Mouse (Mus musculus): ENCODE data around the gene Grb2. TPM values are rescaled to one million over a fixed set of nuclear protein-coding genes. Genes with fewer than 3 reads are reported as not detected.
A peak's percentile ranks its signal among the peaks of the same experiment; 100 is the strongest.

Grb2 gene
- polyA plus RNA-seq (2014; fragmentation: Nextera tagmentation; extraction: Ambion mirVana): 121 and 139 TPM in 2 replicates

- peak; percentile 94 for ATAC-seq (ENCODE audit: low FRiP score)
- Histone ChIP-seq H3K9ac (peak within 1 kb of the TSS; percentile 97), H3K4me2 (replicated peaks) (peak within 1 kb of the TSS; percentile 88), H3K4me1 (replicated peaks; ENCODE audit: control insufficient read depth, insufficient read depth, low read length) (peaks cover 21% of the 10 kb centered on the region), H3K36me3 (replicated peaks; ENCODE audit: control insufficient read depth, insufficient read depth) (no peaks in the 10 kb centered on the region), H3K27me3 (ENCODE audit: control insufficient read depth, insufficient read depth, low read length) (no peaks in the 10 kb centered on the region), H3K27ac (peak within 1 kb of the TSS; percentile 96), H3K9me3 (ENCODE audit: control insufficient read depth, low read length) (no peaks in the 10 kb centered on the region), H3K4me3 (replicated peaks; ENCODE audit: low read length) (peak within 1 kb of the TSS; percentile 99)
- WGBS: under 1% methylated on average over 77 of the region's 91 CpGs
- DNase-seq (ENCODE audit: low spot score): peak; percentile 98
These were observed at the start of gene Grb2 for GRCm38 (mm10) chr11:115708209-115708876. Gene Grb2, minus strand, starts transcription at chr11:115708597.

GRCm38 (mm10) chr11:115753485-115753884 lies 45.1 kb upstream of the Grb2 start:
- Histone ChIP-seq H3K27me3 (ENCODE audit: control insufficient read depth, insufficient read depth, low read length) (no peaks in the 10 kb centered on the region), H3K27ac (no peak overlapping the region), H3K4me1 (replicated peaks; ENCODE audit: control insufficient read depth, insufficient read depth, low read length) (no peaks in the 10 kb centered on the region), H3K9me3 (ENCODE audit: control insufficient read depth, low read length) (no peaks in the 10 kb centered on the region), H3K4me2 (replicated peaks) (no peak overlapping the region), H3K9ac (no peak overlapping the region), H3K36me3 (replicated peaks; ENCODE audit: control insufficient read depth, insufficient read depth) (no peaks in the 10 kb centered on the region), H3K4me3 (replicated peaks; ENCODE audit: low read length) (no peak overlapping the region)
- no peak for ATAC-seq (ENCODE audit: low FRiP score)
- DNase-seq (ENCODE audit: low spot score): no peak
- WGBS: 68% methylated on average over 4 of the region's 4 CpGs

- whole genome bisulfite sequencing: 19% methylated on average over 7 of the region's 7 CpGs
- ATAC-seq (ENCODE audit: low FRiP score) (no peak), DNase-seq (ENCODE audit: low spot score) (no peak)
- Histone ChIP-seq H3K9me3 (ENCODE audit: control insufficient read depth, low read length) (no peaks in the 10 kb centered on the region), H3K4me3 (replicated peaks; ENCODE audit: low read length) (no peak overlapping the region), H3K9ac (no peak overlapping the region), H3K27ac (no peak overlapping the region), H3K27me3 (ENCODE audit: control insufficient read depth, insufficient read depth, low read length) (no peaks in the 10 kb centered on the region), H3K4me1 (replicated peaks; ENCODE audit: control insufficient read depth, insufficient read depth, low read length) (no peaks in the 10 kb centered on the region), H3K4me2 (replicated peaks) (no peak overlapping the region), H3K36me3 (replicated peaks; ENCODE audit: control insufficient read depth, insufficient read depth) (no peaks in the 10 kb centered on the region)
These were observed 44.3 kb upstream of the Grb2 start for GRCm38 (mm10) chr11:115752653-115753052.

GRCm38 (mm10) chr11:115751725-115752124 lies 43.3 kb upstream of the Grb2 start:
- Histone ChIP-seq H3K4me3 (replicated peaks; ENCODE audit: low read length) (no peak overlapping the region), H3K27me3 (ENCODE audit: control insufficient read depth, insufficient read depth, low read length) (no peaks in the 10 kb centered on the region), H3K9ac (no peak overlapping the region), H3K27ac (no peak overlapping the region), H3K4me2 (replicated peaks) (no peak overlapping the region), H3K4me1 (replicated peaks; ENCODE audit: control insufficient read depth, insufficient read depth, low read length) (no peaks in the 10 kb centered on the region), H3K36me3 (replicated peaks; ENCODE audit: control insufficient read depth, insufficient read depth) (no peaks in the 10 kb centered on the region), H3K9me3 (ENCODE audit: control insufficient read depth, low read length) (no peaks in the 10 kb centered on the region)
- 69% methylated on average over 2 of the region's 2 CpGs for WGBS
- ATAC-seq (ENCODE audit: low FRiP score) (no peak), DNase-seq (ENCODE audit: low spot score) (no peak)

- Histone ChIP-seq H3K4me2 (replicated peaks) (no peak overlapping the region), H3K27ac (no peak overlapping the region), H3K27me3 (ENCODE audit: control insufficient read depth, insufficient read depth, low read length) (no peaks in the 10 kb centered on the region), H3K4me3 (replicated peaks; ENCODE audit: low read length) (no peak overlapping the region), H3K36me3 (replicated peaks; ENCODE audit: control insufficient read depth, insufficient read depth) (no peaks in the 10 kb centered on the region), H3K9me3 (ENCODE audit: control insufficient read depth, low read length) (no peaks in the 10 kb centered on the region), H3K9ac (no peak overlapping the region), H3K4me1 (replicated peaks; ENCODE audit: control insufficient read depth, insufficient read depth, low read length) (no peaks in the 10 kb centered on the region)
- ATAC-seq (ENCODE audit: low FRiP score) (no peak), DNase-seq (ENCODE audit: low spot score) (no peak)
- 71% methylated on average over 5 of the region's 5 CpGs for WGBS
These were observed 41.4 kb upstream of the Grb2 start for GRCm38 (mm10) chr11:115749834-115750233.

- Histone ChIP-seq H3K9ac (no peak overlapping the region), H3K27me3 (ENCODE audit: control insufficient read depth, insufficient read depth, low read length) (no peaks in the 10 kb centered on the region), H3K9me3 (ENCODE audit: control insufficient read depth, low read length) (no peaks in the 10 kb centered on the region), H3K4me1 (replicated peaks; ENCODE audit: control insufficient read depth, insufficient read depth, low read length) (no peaks in the 10 kb centered on the region), H3K4me2 (replicated peaks) (peak overlapping the region; percentile 40), H3K4me3 (replicated peaks; ENCODE audit: low read length) (peak overlapping the region; percentile 17), H3K27ac (no peak overlapping the region), H3K36me3 (replicated peaks; ENCODE audit: control insufficient read depth, insufficient read depth) (no peaks in the 10 kb centered on the region)
- WGBS: 15% methylated on average over 8 of the region's 15 CpGs
- ATAC-seq (ENCODE audit: low FRiP score) (no peak), DNase-seq (ENCODE audit: low spot score) (no peak)
These were observed 39.0 kb upstream of the Grb2 start for GRCm38 (mm10) chr11:115747351-115747750.

GRCm38 (mm10) chr11:115746762-115747161 lies 38.4 kb upstream of the Grb2 start:
- H3K36me3 ChIP-seq (replicated peaks; ENCODE audit: control insufficient read depth, insufficient read depth): no peaks in the 10 kb centered on the region
- no peak overlapping the region for H3K9ac ChIP-seq
- H3K4me1 ChIP-seq (replicated peaks; ENCODE audit: control insufficient read depth, insufficient read depth, low read length): no peaks in the 10 kb centered on the region
- H3K4me3 ChIP-seq (replicated peaks; ENCODE audit: low read length): no peak overlapping the region
- no peaks in the 10 kb centered on the region for H3K27me3 ChIP-seq (ENCODE audit: control insufficient read depth, insufficient read depth, low read length)
- no peak for ATAC-seq (ENCODE audit: low FRiP score)
- H3K9me3 ChIP-seq (ENCODE audit: control insufficient read depth, low read length): no peaks in the 10 kb centered on the region
- H3K4me2 ChIP-seq (replicated peaks): peak overlapping the region; percentile 40
- 52% methylated on average over 8 of the region's 8 CpGs for WGBS
- no peak overlapping the region for H3K27ac ChIP-seq
- DNase-seq (ENCODE audit: low spot score): no peak

- no peaks in the 10 kb centered on the region for H3K9me3 ChIP-seq (ENCODE audit: control insufficient read depth, low read length)
- ATAC-seq (ENCODE audit: low FRiP score): no peak
- no peak overlapping the region for H3K27ac ChIP-seq
- no peak overlapping the region for H3K9ac ChIP-seq
- H3K36me3 ChIP-seq (replicated peaks; ENCODE audit: control insufficient read depth, insufficient read depth): no peaks in the 10 kb centered on the region
- H3K4me2 ChIP-seq (replicated peaks): no peak overlapping the region
- DNase-seq (ENCODE audit: low spot score): no peak
- H3K4me1 ChIP-seq (replicated peaks; ENCODE audit: control insufficient read depth, insufficient read depth, low read length): no peaks in the 10 kb centered on the region
- H3K27me3 ChIP-seq (ENCODE audit: control insufficient read depth, insufficient read depth, low read length): no peaks in the 10 kb centered on the region
- no peak overlapping the region for H3K4me3 ChIP-seq (replicated peaks; ENCODE audit: low read length)
- WGBS: 88% methylated on average over 1 of the region's 1 CpGs
These were observed 37.7 kb upstream of the Grb2 start for GRCm38 (mm10) chr11:115746109-115746508.

GRCm38 (mm10) chr11:115744385-115744784 lies 36.0 kb upstream of the Grb2 start:
- H3K27me3 ChIP-seq (ENCODE audit: control insufficient read depth, insufficient read depth, low read length): no peaks in the 10 kb centered on the region
- H3K4me2 ChIP-seq (replicated peaks): no peak overlapping the region
- H3K4me1 ChIP-seq (replicated peaks; ENCODE audit: control insufficient read depth, insufficient read depth, low read length): no peaks in the 10 kb centered on the region
- no peak for DNase-seq (ENCODE audit: low spot score)
- no peak overlapping the region for H3K9ac ChIP-seq
- H3K36me3 ChIP-seq (replicated peaks; ENCODE audit: control insufficient read depth, insufficient read depth): no peaks in the 10 kb centered on the region
- WGBS: 87% methylated on average over 5 of the region's 5 CpGs
- ATAC-seq (ENCODE audit: low FRiP score): no peak
- no peak overlapping the region for H3K27ac ChIP-seq
- H3K4me3 ChIP-seq (replicated peaks; ENCODE audit: low read length): no peak overlapping the region
- H3K9me3 ChIP-seq (ENCODE audit: control insufficient read depth, low read length): no peaks in the 10 kb centered on the region

GRCm38 (mm10) chr11:115742926-115743325 lies 34.5 kb upstream of the Grb2 start:
- H3K27ac ChIP-seq: no peak overlapping the region
- no peak for DNase-seq (ENCODE audit: low spot score)
- H3K27me3 ChIP-seq (ENCODE audit: control insufficient read depth, insufficient read depth, low read length): no peaks in the 10 kb centered on the region
- no peak overlapping the region for H3K9ac ChIP-seq
- H3K4me1 ChIP-seq (replicated peaks; ENCODE audit: control insufficient read depth, insufficient read depth, low read length): 0 out of 2 replicates have a peak, but pooled peaks cover 1% of the 10 kb centered on the region
- H3K9me3 ChIP-seq (ENCODE audit: control insufficient read depth, low read length): no peaks in the 10 kb centered on the region
- H3K4me3 ChIP-seq (replicated peaks; ENCODE audit: low read length): no peak overlapping the region
- ATAC-seq (ENCODE audit: low FRiP score): no peak
- 90% methylated on average over 9 of the region's 9 CpGs for WGBS
- H3K36me3 ChIP-seq (replicated peaks; ENCODE audit: control insufficient read depth, insufficient read depth): no peaks in the 10 kb centered on the region
- H3K4me2 ChIP-seq (replicated peaks): no peak overlapping the region
